Mouse (Mus musculus) C2C12 (cell line): ENCODE results near the gene Elp5. TPM values are rescaled to one million over a fixed set of nuclear protein-coding genes. Genes with fewer than 3 reads are reported as not detected.
"Not testable (repeated sequence)": the region's sequence is repeated elsewhere in the genome, so short reads cannot be mapped to it uniquely, and the experiment has no call there.

ENCODE experiments used
- H3K27me3 ChIP-seq: one replicate; pipeline ENCODE4 v1.6.1; 2011; ENCODE audit not compliant: control insufficient read depth, insufficient read depth, insufficient read length
- H3K36me3 ChIP-seq: one replicate; pipeline ENCODE4 v1.6.1; 2011; ENCODE audit not compliant: control insufficient read depth, insufficient read depth
- H3K4me3 ChIP-seq: one replicate; pipeline ENCODE4 v1.5.1; 2011; ENCODE audit warnings: mild to moderate bottlenecking, control low read depth; ENCODE audit not compliant: poor library complexity, insufficient read depth, severe bottlenecking
- H3K79me2 ChIP-seq: one replicate; pipeline ENCODE4 v1.6.1; 2011; ENCODE audit not compliant: control insufficient read depth, insufficient read depth
- H3K79me3 ChIP-seq: one replicate; pipeline ENCODE4 v1.6.1; 2011; ENCODE audit warnings: low read depth, control low read depth
- H3ac ChIP-seq: one replicate; pipeline ENCODE3; 2011; ENCODE audit warnings: low read depth; ENCODE audit not compliant: control insufficient read depth, insufficient read length
- CEBPB ChIP-seq: IDR thresholded peaks from one replicate; pipeline ENCODE4 v1.6.1; 2011; ENCODE audit warnings: low read depth, mild to moderate bottlenecking, control low read depth, moderate library complexity
- CTCF ChIP-seq: IDR thresholded peaks from one replicate; pipeline ENCODE4 v1.5.1; 2011; ENCODE audit not compliant: control insufficient read depth, insufficient read depth, insufficient read length
- FOSL1 ChIP-seq: IDR thresholded peaks from one replicate; pipeline ENCODE4 v1.8.0; 2011; ENCODE audit warnings: mild to moderate bottlenecking, low read length; ENCODE audit not compliant: poor library complexity, insufficient read depth, severe bottlenecking
- MAX ChIP-seq: IDR thresholded peaks from one replicate; pipeline ENCODE4 v1.6.1; 2011; ENCODE audit warnings: mild to moderate bottlenecking, control low read depth
- MYOD1 ChIP-seq: IDR thresholded peaks from one replicate; pipeline ENCODE4 v1.6.1; 2011; ENCODE audit warnings: low read depth; ENCODE audit not compliant: control insufficient read depth, insufficient read length
- MYOG ChIP-seq: IDR thresholded peaks from one replicate; pipeline ENCODE4 v1.6.1; 2011; ENCODE audit not compliant: control insufficient read depth, insufficient read length; ENCODE audit errors: extremely low read depth
- USF1 ChIP-seq: IDR thresholded peaks from one replicate; pipeline ENCODE4 v1.6.1; 2011; ENCODE audit warnings: low read depth, mild to moderate bottlenecking, control low read depth, moderate library complexity
- polyA plus RNA-seq: library from polyadenylated mRNA; unstranded; fragments of >200 nt; fragmentation: generic; extraction: Trizol; gene quantifications from one replicate; pipeline ENCODE4 v1.2.1, GENCODE M21; 2012; ENCODE audit warnings: missing spikeins

Gene Elp5
- polyA plus RNA-seq, 1 experiment: 111 TPM

DNA sequence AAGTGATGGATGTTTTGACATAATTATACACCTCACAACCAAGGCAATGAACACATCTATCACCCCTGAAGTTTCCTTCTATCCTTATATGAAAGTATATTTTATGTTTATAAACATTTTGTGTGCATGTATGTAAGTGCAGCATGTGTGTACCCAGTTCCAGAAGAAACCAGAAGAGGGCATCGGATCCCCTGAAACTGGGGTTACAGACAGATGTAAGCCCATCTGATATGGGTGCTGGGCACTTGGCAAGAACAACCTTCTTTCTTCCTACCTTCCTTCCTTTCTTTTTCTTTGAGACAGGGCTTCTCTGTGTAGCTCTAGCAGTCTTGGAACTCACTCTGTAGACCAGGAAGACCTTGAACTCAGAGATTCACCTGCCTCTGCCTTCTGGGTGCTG lies 26.1 kb downstream of the Elp5 start:
- Histone ChIP-seq H3ac (no peak overlapping the region), H3K79me2 (no peaks in the 10 kb centered on the region), H3K79me3 (no peaks in the 10 kb centered on the region), H3K4me3 (no peak overlapping the region), H3K27me3 (no peaks in the 10 kb centered on the region), H3K36me3 (no peaks in the 10 kb centered on the region)
- no peak for TF ChIP-seq CEBPB
- TF ChIP-seq USF1: no peak
- no peak for TF ChIP-seq MYOG
- TF ChIP-seq FOSL1: no peak
- TF ChIP-seq CTCF: no peak
- TF ChIP-seq MAX: no peak

- not testable (repeated sequence) for H3K27me3 ChIP-seq, H3ac ChIP-seq, H3K79me2 ChIP-seq, H3K4me3 ChIP-seq, H3K79me3 ChIP-seq, H3K36me3 ChIP-seq
Observed at GRCm38 (mm10) chr11:69955618-69956017, 26.7 kb downstream of the Elp5 start.

DNA sequence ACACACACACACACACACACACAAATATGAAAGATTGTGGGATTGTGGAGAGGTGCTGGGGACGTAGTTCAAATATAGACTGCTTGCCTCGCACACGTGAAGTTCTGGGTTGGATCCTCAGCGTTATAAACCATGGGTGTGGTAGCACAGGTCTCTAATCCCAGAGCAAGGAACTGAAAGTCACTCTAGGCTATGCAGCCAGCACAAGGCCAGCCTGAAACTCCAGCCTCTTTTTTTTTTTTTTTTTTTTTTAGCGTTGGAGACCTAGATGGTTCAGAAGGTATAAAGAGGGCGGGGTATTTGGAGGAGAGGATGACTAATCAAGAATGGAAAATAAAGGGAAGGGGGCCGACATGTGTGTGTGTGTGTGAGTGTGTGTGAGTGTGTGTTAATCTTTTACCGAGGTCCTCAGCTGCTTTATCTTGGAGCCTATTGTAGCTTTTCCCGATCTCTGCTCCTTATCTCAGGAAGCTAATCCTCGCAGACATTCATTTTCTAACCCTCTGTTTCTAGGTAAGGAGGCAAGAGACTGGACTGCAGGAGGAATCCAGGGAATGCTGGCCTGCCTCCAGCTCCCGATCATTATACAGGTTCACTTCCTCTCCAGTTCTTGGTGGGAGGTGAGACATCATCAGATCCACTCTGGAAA lies 28.9 kb downstream of the Elp5 start:
- Histone ChIP-seq H3K27me3 (no peaks in the 10 kb centered on the region), H3ac (no peak overlapping the region), H3K36me3 (no peaks in the 10 kb centered on the region), H3K79me3 (no peaks in the 10 kb centered on the region), H3K79me2 (no peaks in the 10 kb centered on the region), H3K4me3 (no peak overlapping the region)
- TF ChIP-seq MYOD1 (no peak), FOSL1 (no peak)

- TF ChIP-seq MYOD1 (no peak), MAX (no peak), FOSL1 (no peak), CTCF (no peak), MYOG (no peak), CEBPB (no peak), USF1 (no peak)
- H3ac ChIP-seq: no peak overlapping the region
Observed at GRCm38 (mm10) chr11:69952274-69952673, 30.0 kb downstream of the Elp5 start.

DNA sequence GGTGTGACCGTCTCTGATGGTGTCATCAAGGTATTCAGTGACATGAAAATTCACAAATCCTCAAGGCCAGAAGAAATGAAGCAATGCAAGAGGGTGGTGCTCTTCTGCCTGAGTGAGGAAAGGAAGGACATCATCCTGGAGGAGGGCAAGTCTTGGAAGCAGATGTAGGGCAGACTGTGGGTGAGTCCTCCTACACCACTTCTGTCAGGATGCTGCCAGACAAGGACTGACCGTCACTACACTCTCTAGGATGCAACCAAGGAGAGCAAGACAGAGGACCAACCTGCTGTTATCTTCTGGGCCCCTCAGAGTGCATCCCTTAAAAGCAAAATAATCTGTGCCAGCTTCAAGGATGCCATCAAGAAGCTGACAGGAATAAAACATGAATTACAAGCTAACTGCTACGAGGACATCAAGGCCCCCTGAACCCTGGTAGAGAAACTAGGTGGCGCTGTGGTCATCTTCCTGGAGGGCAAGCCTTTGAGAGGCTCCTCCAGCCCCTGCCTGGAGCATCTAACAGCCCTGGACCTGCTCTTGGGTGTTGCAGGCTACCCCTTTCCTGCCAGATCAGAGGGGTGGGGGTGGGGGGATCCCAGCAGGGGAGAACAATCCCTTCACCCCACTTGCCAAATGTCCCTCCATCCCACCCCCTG lies 31.4 kb downstream of the Elp5 start:
- no peak overlapping the region for H3K4me3 ChIP-seq
- H3K27me3 ChIP-seq: no peaks in the 10 kb centered on the region
- no peak for TF ChIP-seq CEBPB
- TF ChIP-seq MAX: no peak
- no peak for TF ChIP-seq FOSL1
- no peak for TF ChIP-seq USF1
- TF ChIP-seq CTCF: peak; percentile 2
- no peaks in the 10 kb centered on the region for H3K36me3 ChIP-seq
- peak overlapping the region; percentile 18 for H3ac ChIP-seq
- H3K79me3 ChIP-seq: no peaks in the 10 kb centered on the region
- no peaks in the 10 kb centered on the region for H3K79me2 ChIP-seq

More at GRCm38 (mm10) chr11:69952274-69952673, 30.0 kb downstream of the Elp5 start:
- no peaks in the 10 kb centered on the region for H3K36me3 ChIP-seq
- no peaks in the 10 kb centered on the region for H3K27me3 ChIP-seq
- no peaks in the 10 kb centered on the region for H3K79me2 ChIP-seq
- no peak overlapping the region for H3K4me3 ChIP-seq
- no peaks in the 10 kb centered on the region for H3K79me3 ChIP-seq

DNA sequence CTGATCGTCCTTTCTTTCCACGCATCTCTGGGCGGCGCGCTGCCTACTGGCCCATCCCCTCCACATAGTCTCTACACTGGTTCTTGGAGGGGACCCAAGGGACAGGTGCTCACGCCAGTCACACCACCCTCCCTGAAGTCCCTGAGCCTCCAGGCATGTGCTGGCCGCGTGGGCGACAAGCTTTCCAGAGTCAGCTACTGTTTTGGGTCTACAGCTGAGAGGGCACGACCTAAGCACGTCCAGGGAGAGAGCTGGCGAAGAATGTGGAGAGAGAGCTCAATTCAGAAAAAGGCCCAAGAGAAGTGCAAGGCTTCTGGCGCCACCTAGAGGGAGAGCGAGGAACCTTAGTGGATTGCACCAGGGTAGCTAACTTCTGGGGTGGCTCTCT lies 33.6 kb downstream of the Elp5 start:
- Histone ChIP-seq H3K79me3 (no peaks in the 10 kb centered on the region), H3ac (peak overlapping the region; percentile 21), H3K79me2 (no peaks in the 10 kb centered on the region), H3K27me3 (no peaks in the 10 kb centered on the region), H3K4me3 (no peak overlapping the region), H3K36me3 (no peaks in the 10 kb centered on the region)
- peak; percentile 65 for TF ChIP-seq CTCF
- peak; percentile 67 for TF ChIP-seq MYOD1
- no peak for TF ChIP-seq MAX
